Mouse (Mus musculus) midbrain, embryonic 10.5 days (tissue): ENCODE data around the gene Plcg1. TPM values are rescaled to one million over a fixed set of nuclear protein-coding genes. Genes with fewer than 3 reads are reported as not detected.

ENCODE experiments used
- polyA plus RNA-seq: library from polyadenylated mRNA; unstranded; fragments of >200 nt; fragmentation: Nextera tagmentation; extraction: Ambion mirVana; gene quantifications from 2 replicates; pipeline ENCODE4 v1.2.1, GENCODE M21; 2016

The Plcg1 gene
- polyA plus RNA-seq, 1 experiment from 2014 or later = 57.4 TPM

Other genes with a start within 250 kb of the Plcg1 start
- gene Top1, start 85.4 kb upstream of the Plcg1 start, polyA plus RNA-seq = 107 and 108 TPM in 2 replicates
- gene Zhx3, start 141.7 kb downstream of the Plcg1 start, polyA plus RNA-seq = 5.9 and 8.9 TPM in 2 replicates
- 0.25 and 0.29 TPM in 2 replicates for gene Lpin3, start 149.4 kb downstream of the Plcg1 start, polyA plus RNA-seq
- 4.5 and 6.0 TPM in 2 replicates for gene Emilin3, start 181.0 kb downstream of the Plcg1 start, polyA plus RNA-seq